Mouse (Mus musculus): Measurements from ENCODE around the gene Olfr666. TPM values are rescaled to one million over a fixed set of nuclear protein-coding genes. Genes with fewer than 3 reads are reported as not detected.
"Not testable (repeated sequence)": the region's sequence is repeated elsewhere in the genome, so short reads cannot be mapped to it uniquely, and the experiment has no call there.

Gene Olfr666
- total RNA-seq (2021) (not detected), polyA plus RNA-seq (2012; rRNA removed) (not detected in 2 replicates)
- long read RNA-seq: 0 reads

DNA sequence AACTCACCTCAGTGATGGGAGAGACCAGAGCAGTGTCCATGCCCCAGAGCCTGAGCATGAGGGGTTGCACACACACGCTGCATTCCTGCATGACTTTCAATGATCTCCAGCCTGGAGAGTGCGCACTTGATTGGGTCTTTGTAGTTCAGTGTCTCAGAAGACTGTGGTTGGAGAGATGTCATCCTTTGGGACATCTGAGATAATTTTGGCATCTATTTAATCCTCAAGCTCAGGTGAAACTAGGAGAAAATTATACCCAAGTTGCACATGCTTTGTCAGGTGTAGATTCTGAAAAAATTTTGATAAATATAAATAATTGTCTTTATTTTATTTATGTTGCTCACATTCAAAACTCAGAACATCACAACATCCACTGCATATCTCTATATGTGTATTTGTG lies at the start of gene Olfr666:
Gene Olfr666 (minus strand): TSS at position 101 of the 400 bp plus-strand sequence.
- DNase-seq: no peak

DNA sequence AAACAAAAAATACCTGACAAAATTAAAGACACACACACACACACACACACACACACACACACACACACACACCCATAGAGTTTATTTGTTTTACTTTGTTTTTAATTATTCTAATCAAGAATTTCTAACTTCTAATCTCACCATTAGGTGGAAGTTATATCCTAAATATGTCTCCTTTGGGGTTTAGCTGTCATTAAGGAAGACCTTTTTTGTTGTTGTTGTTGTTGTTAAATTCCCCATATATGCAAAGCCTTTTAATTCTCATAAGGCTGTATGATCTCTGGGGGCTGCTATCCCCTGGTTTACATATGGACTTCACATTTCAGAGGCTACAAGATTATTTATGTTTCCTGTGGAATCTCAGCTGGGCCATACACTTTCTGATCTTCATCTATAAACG lies 38.2 kb upstream of the Olfr666 start, which contains the start of gene Olfr669:
Gene Olfr669 (plus strand): TSS at position 301 of the 400 bp plus-strand sequence.
- no peak for DNase-seq

GRCm38 (mm10) chr7:104927957-104928356 lies 32.2 kb upstream of the Olfr666 start, which contains the start of gene Olfr668:
Olfr668 (minus strand) TSS chr7:104928057.
- no peak for DNase-seq

DNA sequence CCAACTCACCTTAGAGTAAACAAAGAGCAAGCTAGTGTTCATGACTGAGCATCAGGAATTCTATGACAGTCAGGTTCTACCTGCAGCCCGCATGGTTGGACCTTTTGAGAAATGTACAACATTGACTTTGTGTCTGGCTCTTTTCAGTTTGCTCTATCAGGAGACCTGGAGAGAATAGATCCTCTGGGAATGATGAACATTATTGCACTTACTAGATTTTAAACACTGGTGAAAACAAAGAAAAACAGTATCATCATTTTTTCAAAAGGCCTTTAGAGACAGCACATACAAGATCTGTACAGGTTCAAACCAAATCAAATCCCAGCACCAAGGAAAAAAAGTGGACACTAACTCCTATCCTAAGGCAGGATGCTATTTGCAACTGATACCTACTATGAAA lies 25.6 kb upstream of the Olfr666 start, which contains the start of gene Olfr667:
Gene Olfr667 (minus strand): TSS at position 101 of the 400 bp plus-strand sequence.
- no peak for DNase-seq

- no peak for DNase-seq
These were observed 18.0 kb downstream of the Olfr666 start, which contains the start of gene Olfr665 for GRCm38 (mm10) chr7:104877731-104878130. Olfr665 (plus strand) TSS chr7:104878031.

DNA sequence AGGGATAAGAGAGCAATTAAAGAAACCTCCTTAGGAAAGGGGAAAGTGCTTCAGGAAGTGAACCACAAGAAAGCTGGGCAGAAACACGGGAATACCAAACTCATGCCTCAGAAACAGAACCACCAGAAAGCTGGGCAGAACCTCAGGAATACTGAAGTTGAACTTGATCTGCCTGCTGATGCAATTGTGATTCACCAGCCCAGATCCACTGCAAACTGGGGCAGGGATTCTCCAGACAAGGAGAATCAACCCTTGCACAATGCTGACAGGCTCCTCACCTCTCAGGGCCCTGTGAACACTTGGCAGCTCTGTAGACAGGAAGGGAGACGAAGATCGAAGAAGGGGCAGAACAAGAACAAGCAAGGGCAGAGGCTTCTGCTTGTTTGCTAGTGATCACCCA lies 34.4 kb downstream of the Olfr666 start:
- DNase-seq: peak; percentile 26

GRCm38 (mm10) chr7:104857683-104858082 lies 38.1 kb downstream of the Olfr666 start:
- DNase-seq: no peak

- not testable (repeated sequence) for DNase-seq
These were observed 39.0 kb downstream of the Olfr666 start, which contains the start of gene Usp17la for GRCm38 (mm10) chr7:104856709-104857108. Usp17la (plus strand) TSS chr7:104857009.

- DNase-seq: no peak
These were observed 40.5 kb downstream of the Olfr666 start for GRCm38 (mm10) chr7:104855248-104855750.

GRCm38 (mm10) chr7:104851546-104851945 lies 44.2 kb downstream of the Olfr666 start:
- not testable (repeated sequence) for DNase-seq

- no peak for DNase-seq
These were observed 51.9 kb downstream of the Olfr666 start for GRCm38 (mm10) chr7:104843731-104844287.

DNA sequence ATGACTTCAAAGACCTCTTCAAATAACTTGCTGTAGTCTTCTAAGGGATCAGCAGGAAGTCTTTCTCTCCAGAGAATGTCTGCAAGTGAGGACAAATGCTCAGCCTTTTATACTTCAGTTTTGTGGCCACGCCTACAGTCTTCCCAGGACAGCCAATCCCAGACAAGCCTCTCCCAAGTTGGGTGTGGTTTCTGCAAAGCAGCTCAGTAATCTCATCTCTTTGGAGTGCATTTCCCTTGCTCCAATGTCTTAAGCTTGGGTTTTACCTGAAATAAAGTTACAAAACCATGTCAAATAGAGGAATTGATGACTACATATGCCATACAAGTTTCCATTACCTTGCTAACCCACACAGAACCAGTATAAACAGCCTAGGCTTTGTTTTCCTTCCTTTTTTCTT lies 53.2 kb downstream of the Olfr666 start, which contains the start of gene Usp17lb:
Gene Usp17lb (minus strand): TSS at position 101 of the 400 bp plus-strand sequence.
- DNase-seq: no peak

Other genes starting within 250 kb of the Olfr666 start
- gene Olfr658, start 248.6 kb downstream of the Olfr666 start, total RNA-seq (2021): not detected
- not detected in 2 replicates for gene Olfr658, start 248.6 kb downstream of the Olfr666 start, polyA plus RNA-seq (2012; rRNA removed)
- not detected for gene Olfr659, start 229.2 kb downstream of the Olfr666 start, total RNA-seq (2021)
- not detected in 2 replicates for gene Olfr659, start 229.2 kb downstream of the Olfr666 start, polyA plus RNA-seq (2012; rRNA removed)
- not detected for gene Olfr661, start 209.5 kb downstream of the Olfr666 start, total RNA-seq (2021)
- not detected in 2 replicates for gene Olfr661, start 209.5 kb downstream of the Olfr666 start, polyA plus RNA-seq (2012; rRNA removed)
- gene Usp17le, start 118.5 kb downstream of the Olfr666 start, total RNA-seq (2021): not detected
- gene Usp17le, start 118.5 kb downstream of the Olfr666 start, polyA plus RNA-seq (2012; rRNA removed): not detected in 2 replicates
- gene Usp17lb, start 53.3 kb downstream of the Olfr666 start, total RNA-seq (2021): under 1 TPM in 1 of 2 experiments, not detected in 1; 0.37 TPM
- not detected in 2 replicates for gene Usp17lb, start 53.3 kb downstream of the Olfr666 start, polyA plus RNA-seq (2012; rRNA removed)
- gene Usp17la, start 38.9 kb downstream of the Olfr666 start, total RNA-seq (2021): not detected
- not detected in 2 replicates for gene Usp17la, start 38.9 kb downstream of the Olfr666 start, polyA plus RNA-seq (2012; rRNA removed)
- not detected for gene Olfr665, start 17.9 kb downstream of the Olfr666 start, total RNA-seq (2021)
- gene Olfr665, start 17.9 kb downstream of the Olfr666 start, polyA plus RNA-seq (2012; rRNA removed): not detected in 2 replicates
- gene Olfr667, start 25.5 kb upstream of the Olfr666 start, total RNA-seq (2021): not detected
- not detected in 2 replicates for gene Olfr667, start 25.5 kb upstream of the Olfr666 start, polyA plus RNA-seq (2012; rRNA removed)
- gene Olfr668, start 32.1 kb upstream of the Olfr666 start, total RNA-seq (2021): not detected
- gene Olfr668, start 32.1 kb upstream of the Olfr666 start, polyA plus RNA-seq (2012; rRNA removed): not detected in 2 replicates
- gene Olfr669, start 38.3 kb upstream of the Olfr666 start, total RNA-seq (2021): not detected
- gene Olfr669, start 38.3 kb upstream of the Olfr666 start, polyA plus RNA-seq (2012; rRNA removed): not detected in 2 replicates
- gene Olfr670, start 66.7 kb upstream of the Olfr666 start, total RNA-seq (2021): not detected
- not detected in 2 replicates for gene Olfr670, start 66.7 kb upstream of the Olfr666 start, polyA plus RNA-seq (2012; rRNA removed)
- not detected for gene Olfr671, start 83.2 kb upstream of the Olfr666 start, total RNA-seq (2021)
- not detected in 2 replicates for gene Olfr671, start 83.2 kb upstream of the Olfr666 start, polyA plus RNA-seq (2012; rRNA removed)
- not detected for gene Olfr672, start 106.1 kb upstream of the Olfr666 start, total RNA-seq (2021)
- not detected in 2 replicates for gene Olfr672, start 106.1 kb upstream of the Olfr666 start, polyA plus RNA-seq (2012; rRNA removed)
- not detected for gene Olfr675, start 132.5 kb upstream of the Olfr666 start, total RNA-seq (2021)
- gene Olfr675, start 132.5 kb upstream of the Olfr666 start, polyA plus RNA-seq (2012; rRNA removed): not detected in 2 replicates
- gene Olfr676, start 136.7 kb upstream of the Olfr666 start, total RNA-seq (2021): not detected
- not detected in 2 replicates for gene Olfr676, start 136.7 kb upstream of the Olfr666 start, polyA plus RNA-seq (2012; rRNA removed)
- gene Olfr677, start 155.4 kb upstream of the Olfr666 start, total RNA-seq (2021): not detected
- gene Olfr677, start 155.4 kb upstream of the Olfr666 start, polyA plus RNA-seq (2012; rRNA removed): not detected in 2 replicates
- not detected for gene Olfr678, start 168.5 kb upstream of the Olfr666 start, total RNA-seq (2021)
- gene Olfr678, start 168.5 kb upstream of the Olfr666 start, polyA plus RNA-seq (2012; rRNA removed): not detected in 2 replicates
- gene Olfr679, start 185.3 kb upstream of the Olfr666 start, total RNA-seq (2021): not detected
- gene Olfr679, start 185.3 kb upstream of the Olfr666 start, polyA plus RNA-seq (2012; rRNA removed): not detected in 2 replicates
- not detected for gene Olfr680-ps1, start 196.9 kb upstream of the Olfr666 start, total RNA-seq (2021)
- gene Olfr680-ps1, start 196.9 kb upstream of the Olfr666 start, polyA plus RNA-seq (2012; rRNA removed): not detected in 2 replicates
- gene Olfr681, start 220.9 kb upstream of the Olfr666 start, total RNA-seq (2021): not detected
- not detected in 2 replicates for gene Olfr681, start 220.9 kb upstream of the Olfr666 start, polyA plus RNA-seq (2012; rRNA removed)

All from adrenal gland, adult 2 months (tissue).